Mouse (Mus musculus) left cerebral cortex, postnatal 4 days (tissue): Measurements from ENCODE around the gene Fam185a. TPM values are rescaled to one million over a fixed set of nuclear protein-coding genes. Genes with fewer than 3 reads are reported as not detected.

Experiments used
- DNase-seq: peaks from one replicate; pipeline ENCODE4 v3.0.0-alpha.2; 2022
- intact Hi-C: fragments of 180-260 bp; cut with DNase I; formaldehyde crosslinking; loops from one replicate; pipeline ENCODE4 v1.15.1; 2025
- total RNA-seq, 2 experiments: library from RNA; stranded (reverse); gene quantifications; 2 replicates each; pipeline ENCODE4 v1.2.3; 2021

The Fam185a gene
- total RNA-seq, 2 experiments from 2014 or later = 11.4 to 13.9 TPM

GRCm38 (mm10) chr5:21528068-21528842 lies 103.5 kb downstream of the Fam185a start:
- intact Hi-C loops = no loop called here
- DNase-seq = no peak

GRCm38 (mm10) chr5:21529110-21529720 lies 104.5 kb downstream of the Fam185a start:
- no peak for DNase-seq
- intact Hi-C loops = no loop called here

Other genes starting within 250 kb of the Fam185a start
- 10 to 100 TPM; 11.4 to 12.0 TPM for gene Gsap, start 238.7 kb upstream of the Fam185a start, total RNA-seq
- gene Fgl2, start 52.3 kb upstream of the Fam185a start, total RNA-seq = 1 to 10 TPM; 1.8 to 1.9 TPM
- under 1 TPM; 0.50 to 0.95 TPM for gene Ccdc146, start 281 bp upstream of the Fam185a start, total RNA-seq
- 1 to 10 TPM; 2.0 to 2.2 TPM for gene Lrrc17, start 118.6 kb downstream of the Fam185a start, total RNA-seq
- gene Fbxl13, start 220.7 kb downstream of the Fam185a start, total RNA-seq = under 1 TPM; 0.26 to 0.36 TPM
- gene Armc10, start 220.9 kb downstream of the Fam185a start, total RNA-seq = 10 to 100 TPM; 48.4 to 58.1 TPM